Mouse (Mus musculus) bone marrow macrophage, adult 2 months (primary cell): ENCODE measurements at regions not wholly inside any gene's neighbourhood (a gene's known extent, or its start where the extent isn't known, plus 50 kb on each side); places are given as distances from the start of the nearest gene placed in this dataset.

ENCODE experiments used
- CTCF ChIP-seq: IDR thresholded peaks from 2 replicates; pipeline ENCODE4 v1.5.1; 2012; ENCODE audit warnings: low read depth, mild to moderate bottlenecking, low read length, moderate library complexity
- POLR2A ChIP-seq: IDR thresholded peaks from 2 replicates; pipeline ENCODE4 v1.6.1; 2012; ENCODE audit warnings: mild to moderate bottlenecking, low read depth, low read length, borderline replicate concordance

GRCm38 (mm10) chr3:144128042-144128441 lies 77.0 kb downstream of the Lmo4 start:
- TF ChIP-seq CTCF (no peak), POLR2A (no peak)
